Comparison of ENCODE assay signal across 8 mouse cellular contexts in genomic region chr5:34948861-34949760, GRCm38 (mm10). TPM values are rescaled to one million over a fixed set of nuclear protein-coding genes. Genes with fewer than 3 reads are reported as not detected.
DNase-seq lines count a peak whose midpoint lies in the region; ATAC-seq and TF ChIP-seq lines count a peak whose summit lies in the region.

Rgs12 (plus strand) TSS chr5:34949445.

- peak within 1 kb of the TSS; percentile 88 for H3K9ac ChIP-seq in forebrain, embryonic 16.5 days (replicated peaks; ENCODE audit: low read depth, low read length)

- H3K4me2 ChIP-seq in forebrain, embryonic 16.5 days (ENCODE audit: low read length), result peak within 1 kb of the TSS; percentile 77

- H3K4me3 ChIP-seq in G1E (ENCODE audit: low read depth, low read length), result peak within 1 kb of the TSS; percentile 72
- peak within 1 kb of the TSS; percentile 70 for H3K4me3 ChIP-seq in forebrain, embryonic 16.5 days (replicated peaks; ENCODE audit: low read length)

- no peaks in the 10 kb centered on the region for H3K9me3 ChIP-seq in G1E (replicated peaks)
- H3K9me3 ChIP-seq in forebrain, embryonic 16.5 days (ENCODE audit: control insufficient read depth, low read length), result no peaks in the 10 kb centered on the region

- H3K27ac ChIP-seq in forebrain, embryonic 16.5 days (ENCODE audit: low read length), result peak within 1 kb of the TSS; percentile 79

- ATAC-seq in G1E (ENCODE audit: extremely low read depth, insufficient number of reproducible peaks, low FRiP score, poor library complexity, severe bottlenecking), result peak; percentile 60
- peak; percentile 90 for ATAC-seq in forebrain, embryonic 16.5 days

- intact Hi-C loops in heart, postnatal 36 days (cut with DNase I), result no loop called here

- H3K36me3 ChIP-seq in G1E (replicated peaks), result no peaks in the 10 kb centered on the region
- peaks cover 7% of the 10 kb centered on the region; the same call in 1 of the 2 replicates for H3K36me3 ChIP-seq in forebrain, embryonic 16.5 days (ENCODE audit: control insufficient read depth, insufficient read depth)

- WGBS in forebrain, embryonic 16.5 days, result under 1% methylated on average over 78 of the region's 84 CpGs

- DNase-seq in G1E (ENCODE audit: low spot score), result peak; percentile 84
- DNase-seq in cerebellum, adult 11 months, result peak; percentile 26
- DNase-seq in heart, postnatal 36 days, result peak; percentile 85 to 89
- no peak for DNase-seq in layer of hippocampus, adult 8-10 months (ENCODE audit: low spot score in 2 of 2)
- peak; percentile 90 for DNase-seq in lung, postnatal 10 days
- peak; percentile 68 for DNase-seq in ovary, postnatal 14 days (ENCODE audit: low spot score)
- DNase-seq in thymus, postnatal 25 days, result peak; percentile 86

- peaks cover 53% of the 10 kb centered on the region for H3K27me3 ChIP-seq in G1E (ENCODE audit: insufficient read depth, low read length)
- no peaks in the 10 kb centered on the region for H3K27me3 ChIP-seq in forebrain, embryonic 16.5 days (replicated peaks; ENCODE audit: control insufficient read depth, insufficient read depth, low read length)

- peaks cover 30% of the 10 kb centered on the region for H3K4me1 ChIP-seq in G1E (ENCODE audit: insufficient read depth, low read depth, low read length)
- peaks cover 26% of the 10 kb centered on the region for H3K4me1 ChIP-seq in forebrain, embryonic 16.5 days (replicated peaks; ENCODE audit: control insufficient read depth, insufficient read depth, low read length)

- TF ChIP-seq CTCF in G1E (IDR thresholded peaks at IDR 0.05; ENCODE audit: low read depth, low read length), result no peak

RNA-seq across cellular contexts. Expression of gene Rgs12, which starts in this region (rescaled TPM):
- total RNA-seq in G1E (2014; fragmentation: Nextera tagmentation), result 6.5 and 14.3 TPM in 2 replicates
- 5.7 and 9.5 TPM in 2 replicates for total RNA-seq in G1E (2017)
- 1.8 and 1.9 TPM in 2 replicates for polyA plus RNA-seq in G1E (2012)
- 60.8 and 62.4 TPM in 2 replicates for polyA plus RNA-seq in forebrain, embryonic 16.5 days (2015; fragmentation: Nextera tagmentation; extraction: Ambion mirVana)
- total RNA-seq in heart, postnatal 36 days (2021), result 10 to 100 TPM; 15.6 to 16.2 TPM
- 10 to 100 TPM; 38.8 to 53.3 (median 42.3) TPM for total RNA-seq in layer of hippocampus, adult 8-10 months (2022)

Comparison
In these comparisons a context has a peak if more than half of its experiments do, and no peak if none do; other contexts are left out.
1. RNA of gene Rgs12 (polyA plus RNA-seq): 60.8 to 62.4 TPM in forebrain, embryonic 16.5 days; 1.8 to 1.9 TPM in G1E; every median in the first group is over 10 times any median in the second.
2. DNase-seq: peak in G1E (single experiment), cerebellum, adult 11 months (single experiment), heart, postnatal 36 days (2 of 2), lung, postnatal 10 days (single experiment), ovary, postnatal 14 days (single experiment) and thymus, postnatal 25 days (single experiment); none in layer of hippocampus, adult 8-10 months (0 of 2).